Mouse (Mus musculus) embryonic fibroblast, embryonic 13.5 days (primary cell): ENCODE results near the gene Sprr2i. TPM values are rescaled to one million over a fixed set of nuclear protein-coding genes. Genes with fewer than 3 reads are reported as not detected.

Experiments
- H3K27ac ChIP-seq: 2 replicates; pipeline ENCODE4 v1.5.1; 2012; ENCODE audit warnings: low read length, control low read depth, inconsistent platforms; ENCODE audit not compliant: insufficient read depth
- H3K4me1 ChIP-seq: 2 replicates; pipeline ENCODE4 v1.6.1; 2011; ENCODE audit warnings: low read length; ENCODE audit not compliant: control insufficient read depth, insufficient read depth
- H3K4me3 ChIP-seq: 2 replicates; pipeline ENCODE4 v1.5.1; 2011; ENCODE audit warnings: mild to moderate bottlenecking, control low read depth, low read length; ENCODE audit not compliant: insufficient read depth
- CTCF ChIP-seq: IDR thresholded peaks from 2 replicates; pipeline ENCODE4 v1.5.1; 2011; ENCODE audit warnings: mild to moderate bottlenecking, control low read depth, low read length, moderate library complexity, borderline replicate concordance; ENCODE audit not compliant: insufficient read depth
- POLR2A ChIP-seq: IDR thresholded peaks from 2 replicates; pipeline ENCODE4 v1.6.1; 2011; ENCODE audit warnings: low read depth, mild to moderate bottlenecking, control low read depth, low read length, moderate library complexity
- polyA plus RNA-seq: library from polyadenylated mRNA; stranded (reverse); fragments of >200 nt; gene quantifications from 2 replicates; pipeline ENCODE4 v1.2.4, GENCODE M21; 2011; ENCODE audit warnings: low read depth; ENCODE audit not compliant: missing spikeins, insufficient read length

The Sprr2i gene
- polyA plus RNA-seq = not detected in 2 replicates

GRCm38 (mm10) chr3:92407691-92408090, at the start of gene Sprr2i:
TSS of gene Sprr2i (plus strand) at chr3:92407991.
- no peak within 1 kb of the TSS for H3K27ac ChIP-seq
- TF ChIP-seq CTCF = no peak
- no peak for TF ChIP-seq POLR2A
- H3K4me3 ChIP-seq = no peak within 1 kb of the TSS

GRCm38 (mm10) chr3:92361619-92362018, 46.2 kb upstream of the Sprr2i start:
- Histone ChIP-seq H3K27ac (no peak overlapping the region), H3K4me3 (no peak overlapping the region), H3K4me1 (no peaks in the 10 kb centered on the region)
- TF ChIP-seq CTCF = no peak
- TF ChIP-seq POLR2A = no peak

More at GRCm38 (mm10) chr3:92407691-92408090, at the start of gene Sprr2i:
- no peaks in the 10 kb centered on the region for H3K4me1 ChIP-seq

- TF ChIP-seq POLR2A (no peak), CTCF (no peak)
- Histone ChIP-seq H3K4me1 (no peaks in the 10 kb centered on the region), H3K27ac (no peak within 1 kb of the TSS)
These were observed 42.9 kb upstream of the Sprr2i start, which contains the start of gene Sprr2f for GRCm38 (mm10) chr3:92364887-92365286. TSS of gene Sprr2f (plus strand) at chr3:92365187.

GRCm38 (mm10) chr3:92373613-92374012, 34.2 kb upstream of the Sprr2i start:
- TF ChIP-seq CTCF (no peak), POLR2A (no peak)
- Histone ChIP-seq H3K27ac (no peak overlapping the region), H3K4me1 (no peaks in the 10 kb centered on the region)

More at GRCm38 (mm10) chr3:92364887-92365286, 42.9 kb upstream of the Sprr2i start, which contains the start of gene Sprr2f:
- no peak within 1 kb of the TSS for H3K4me3 ChIP-seq

GRCm38 (mm10) chr3:92385385-92385784, 22.4 kb upstream of the Sprr2i start, which contains the start of gene Sprr2h:
TSS of gene Sprr2h (plus strand) at chr3:92385685.
- H3K27ac ChIP-seq = no peak within 1 kb of the TSS
- no peak for TF ChIP-seq CTCF
- TF ChIP-seq POLR2A = no peak
- no peak within 1 kb of the TSS for H3K4me3 ChIP-seq
- H3K4me1 ChIP-seq = no peaks in the 10 kb centered on the region

More at GRCm38 (mm10) chr3:92373613-92374012, 34.2 kb upstream of the Sprr2i start:
- H3K4me3 ChIP-seq = no peak overlapping the region

GRCm38 (mm10) chr3:92394301-92394700, 13.5 kb upstream of the Sprr2i start:
- no peaks in the 10 kb centered on the region for H3K4me1 ChIP-seq
- TF ChIP-seq CTCF (no peak), POLR2A (no peak)
- H3K4me3 ChIP-seq = no peak overlapping the region
- H3K27ac ChIP-seq = no peak overlapping the region

- Histone ChIP-seq H3K4me3 (no peak within 1 kb of the TSS), H3K4me1 (no peaks in the 10 kb centered on the region), H3K27ac (no peak within 1 kb of the TSS)
- no peak for TF ChIP-seq POLR2A
- TF ChIP-seq CTCF = no peak
These were observed 10.0 kb downstream of the Sprr2i start, which contains the start of gene Sprr2j-ps for GRCm38 (mm10) chr3:92417782-92418181. TSS of gene Sprr2j-ps (plus strand) at chr3:92418082.

- no peak within 1 kb of the TSS for H3K27ac ChIP-seq
- no peaks in the 10 kb centered on the region for H3K4me1 ChIP-seq
- H3K4me3 ChIP-seq = no peak within 1 kb of the TSS
- TF ChIP-seq CTCF (no peak), POLR2A (no peak)
These were observed 21.5 kb downstream of the Sprr2i start, which contains the start of gene Gm9774 for GRCm38 (mm10) chr3:92429323-92429722. TSS of gene Gm9774 (minus strand) at chr3:92429423.

GRCm38 (mm10) chr3:92432282-92432681, 24.5 kb downstream of the Sprr2i start, which contains the start of gene Sprr2k:
TSS of gene Sprr2k (plus strand) at chr3:92432582.
- Histone ChIP-seq H3K27ac (peak within 1 kb of the TSS; percentile 47; the same call in 1 of the 2 replicates), H3K4me1 (no peaks in the 10 kb centered on the region), H3K4me3 (no peak within 1 kb of the TSS)
- TF ChIP-seq CTCF = no peak
- no peak for TF ChIP-seq POLR2A

- Histone ChIP-seq H3K27ac (no peak within 1 kb of the TSS), H3K4me3 (no peak within 1 kb of the TSS), H3K4me1 (no peaks in the 10 kb centered on the region)
- TF ChIP-seq CTCF (no peak), POLR2A (no peak)
These were observed 30.9 kb downstream of the Sprr2i start, which contains the start of gene Sprr1b for GRCm38 (mm10) chr3:92438689-92439088. TSS of gene Sprr1b (minus strand) at chr3:92438789.
